Comparison of ENCODE assay signal across 8 mouse cellular contexts in the genomic region with DNA sequence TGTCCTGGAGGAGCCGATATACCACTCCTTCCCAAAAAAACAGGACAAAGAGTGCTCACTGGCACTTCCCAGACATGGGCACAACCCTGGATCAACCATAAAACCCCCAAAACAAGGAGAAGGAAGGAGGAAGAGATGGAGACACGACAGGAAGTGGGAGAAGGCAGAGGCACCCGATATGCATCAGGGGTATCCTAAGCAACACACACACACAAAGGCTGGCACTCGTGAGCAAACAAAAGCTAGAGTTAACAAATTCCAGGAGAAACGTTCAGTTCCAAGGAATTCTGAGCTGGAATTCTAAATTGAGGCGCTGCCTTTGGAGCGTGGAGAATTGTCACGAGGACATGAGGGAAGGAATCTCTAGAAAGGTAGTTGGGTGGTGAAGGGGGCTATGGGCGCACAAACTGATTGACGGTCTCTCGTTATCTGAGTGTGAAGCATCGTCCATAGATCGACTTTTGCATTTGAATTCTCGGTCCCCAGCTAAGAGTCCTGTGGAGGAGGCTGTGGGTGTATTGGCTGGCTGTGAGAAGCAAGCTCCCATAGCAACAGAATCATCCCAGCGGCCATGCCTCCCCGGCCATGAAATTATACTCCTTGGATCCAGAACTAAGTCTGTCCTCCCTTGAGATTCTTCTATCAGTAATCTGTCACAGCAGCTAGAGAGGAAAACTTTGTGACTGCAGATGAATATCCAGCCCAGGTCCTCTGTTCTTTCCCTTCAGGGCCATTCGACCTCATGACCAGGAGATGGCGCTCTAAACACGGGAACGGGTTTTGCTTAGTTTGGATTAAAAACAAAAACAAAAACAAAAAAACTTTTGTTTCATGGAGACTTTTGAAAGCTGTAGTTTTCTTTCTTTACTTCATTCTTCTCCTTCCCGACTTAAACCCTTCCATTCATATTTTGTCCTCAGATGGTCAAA.
DNase-seq lines count a peak whose midpoint lies in the region; ATAC-seq lines count a peak whose summit lies in the region.

No protein-coding gene starts in this region.

- peaks cover 12% of the 10 kb centered on the region for H3K4me1 ChIP-seq in forebrain, embryonic 10.5 days
- H3K4me1 ChIP-seq in hindbrain, embryonic 11.5 days (replicated peaks; ENCODE audit: control insufficient read depth, insufficient read depth, low read length) = no peaks in the 10 kb centered on the region
- peaks cover 6% of the 10 kb centered on the region for H3K4me1 ChIP-seq in midbrain, embryonic 15.5 days

- no peak overlapping the region for H3K27ac ChIP-seq in forebrain, embryonic 10.5 days
- H3K27ac ChIP-seq in hindbrain, embryonic 11.5 days (ENCODE audit: low read depth, low read length) = no peak overlapping the region; the same call in 1 of the 2 replicates
- no peak overlapping the region for H3K27ac ChIP-seq in midbrain, embryonic 15.5 days

- DNase-seq in ovary, postnatal 14 days (ENCODE audit: low spot score) = peak; percentile 72
- no peak for DNase-seq in ovary, postnatal 10 days (ENCODE audit: low spot score)
- DNase-seq in adrenal gland, postnatal 25 days = peak; percentile 47
- peak; percentile 49 for DNase-seq in forebrain, embryonic 10.5 days (ENCODE audit: extremely low spot score, low spot score)
- DNase-seq in hindbrain, embryonic 11.5 days (ENCODE audit: low spot score) = peak; percentile 81
- peak; percentile 29 for DNase-seq in left cerebral cortex, postnatal 4 days
- peak; percentile 67 for DNase-seq in thymus, postnatal 4 days

- H3K4me2 ChIP-seq in hindbrain, embryonic 11.5 days (replicated peaks; ENCODE audit: low read depth, low read length) = peak overlapping the region; percentile 8; the same call in 1 of the 2 replicates
- H3K4me2 ChIP-seq in midbrain, embryonic 15.5 days = peak overlapping the region; percentile 49

- WGBS in forebrain, embryonic 10.5 days = 46% methylated on average over 21 of the region's 21 CpGs
- 20% methylated on average over 21 of the region's 21 CpGs for WGBS in hindbrain, embryonic 11.5 days
- 11% methylated on average over 21 of the region's 21 CpGs for WGBS in midbrain, embryonic 15.5 days

- H3K9ac ChIP-seq in hindbrain, embryonic 11.5 days (ENCODE audit: low read depth, low read length) = no peak overlapping the region
- 0 out of 2 replicates have a peak overlapping the region, but pooled peaks have one; percentile 8 for H3K9ac ChIP-seq in midbrain, embryonic 15.5 days

- ATAC-seq in hindbrain, embryonic 11.5 days (ENCODE audit: low FRiP score) = peak; percentile 60
- peak; percentile 65 for ATAC-seq in midbrain, embryonic 15.5 days (replicated peaks)

- H3K9me3 ChIP-seq in forebrain, embryonic 10.5 days = peaks cover 13% of the 10 kb centered on the region
- no peaks in the 10 kb centered on the region for H3K9me3 ChIP-seq in hindbrain, embryonic 11.5 days (ENCODE audit: control insufficient read depth, low read length)
- peaks cover 6% of the 10 kb centered on the region; the same call in 1 of the 2 replicates for H3K9me3 ChIP-seq in midbrain, embryonic 15.5 days

- H3K27me3 ChIP-seq in forebrain, embryonic 10.5 days (ENCODE audit: poor library complexity, severe bottlenecking) = 0 out of 2 replicates have a peak, but pooled peaks cover 7% of the 10 kb centered on the region
- no peaks in the 10 kb centered on the region for H3K27me3 ChIP-seq in hindbrain, embryonic 11.5 days (ENCODE audit: control insufficient read depth, insufficient read depth, low read length)
- H3K27me3 ChIP-seq in midbrain, embryonic 15.5 days (replicated peaks) = no peaks in the 10 kb centered on the region

- intact Hi-C loops in left cerebral cortex, postnatal 4 days (cut with DNase I) = loop anchor here (5.0 to 10.0 kb wide), 3 partner anchors 179 to 469 kb away; partner anchors contain the start of gene 1700016H13Rik

- peak overlapping the region; percentile 36 for H3K4me3 ChIP-seq in forebrain, embryonic 10.5 days
- H3K4me3 ChIP-seq in hindbrain, embryonic 11.5 days (ENCODE audit: low read depth, low read length) = no peak overlapping the region
- peak overlapping the region; percentile 20; the same call in 1 of the 2 replicates for H3K4me3 ChIP-seq in midbrain, embryonic 15.5 days

- H3K36me3 ChIP-seq in forebrain, embryonic 10.5 days (replicated peaks) = no peaks in the 10 kb centered on the region
- no peaks in the 10 kb centered on the region for H3K36me3 ChIP-seq in hindbrain, embryonic 11.5 days (ENCODE audit: control insufficient read depth, insufficient read depth, low read length)
- H3K36me3 ChIP-seq in midbrain, embryonic 15.5 days (replicated peaks) = no peaks in the 10 kb centered on the region
